Mouse (Mus musculus) spleen, postnatal 0 days (tissue): Measurements from ENCODE around the gene Tmc8. TPM values are rescaled to one million over a fixed set of nuclear protein-coding genes. Genes with fewer than 3 reads are reported as not detected.

Source experiments
- polyA plus RNA-seq: library from polyadenylated mRNA; unstranded; fragments of >200 nt; fragmentation: Nextera tagmentation; extraction: Ambion mirVana; gene quantifications from 2 replicates; pipeline ENCODE4 v1.2.1, GENCODE M21; 2015

The Tmc8 gene
- 13.6 and 17.3 TPM in 2 replicates for polyA plus RNA-seq

GRCm38 (mm10) chr11:117781993-117782704 is at the start of gene Tmc8, which contains the start of gene Tmc6:
Gene Tmc8 (plus strand): TSS chr11:117782076.
Gene Tmc6 (minus strand): TSS chr11:117782198.

DNA sequence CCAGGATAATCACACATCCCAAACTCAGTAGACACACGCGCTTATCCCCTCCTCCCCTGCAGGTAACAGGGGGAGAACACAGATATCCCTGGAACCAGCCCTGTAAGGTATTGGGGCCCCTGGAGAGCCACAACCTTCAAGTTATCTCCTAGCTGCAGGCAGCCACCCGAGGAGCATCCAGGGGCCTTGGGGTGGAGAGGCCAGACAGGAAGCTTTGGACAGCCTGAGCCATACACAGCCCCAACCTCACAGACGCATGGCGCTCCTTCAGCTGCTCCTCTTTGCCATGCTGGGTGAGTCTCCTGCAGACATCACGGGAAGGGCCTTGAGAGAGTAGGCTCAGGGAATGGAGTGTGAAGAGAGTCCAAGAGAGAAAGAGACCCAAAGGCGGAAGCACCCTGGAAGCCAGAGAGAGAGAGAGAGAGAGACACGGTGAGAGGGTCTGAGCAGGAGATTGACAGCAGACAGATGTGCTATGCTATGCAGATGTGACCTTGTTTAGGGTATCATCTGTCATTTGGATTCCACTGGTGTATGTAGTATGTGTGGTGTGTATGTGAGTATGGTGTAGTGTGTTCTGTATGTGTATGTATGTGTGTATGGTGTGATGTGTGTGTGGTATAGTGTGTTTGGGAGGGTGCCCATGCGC is 15.8 kb downstream of the Tmc8 start, which contains the start of gene 6030468B19Rik:
TSS of gene 6030468B19Rik (plus strand) at position 150 of the 649 bp plus-strand sequence.

DNA sequence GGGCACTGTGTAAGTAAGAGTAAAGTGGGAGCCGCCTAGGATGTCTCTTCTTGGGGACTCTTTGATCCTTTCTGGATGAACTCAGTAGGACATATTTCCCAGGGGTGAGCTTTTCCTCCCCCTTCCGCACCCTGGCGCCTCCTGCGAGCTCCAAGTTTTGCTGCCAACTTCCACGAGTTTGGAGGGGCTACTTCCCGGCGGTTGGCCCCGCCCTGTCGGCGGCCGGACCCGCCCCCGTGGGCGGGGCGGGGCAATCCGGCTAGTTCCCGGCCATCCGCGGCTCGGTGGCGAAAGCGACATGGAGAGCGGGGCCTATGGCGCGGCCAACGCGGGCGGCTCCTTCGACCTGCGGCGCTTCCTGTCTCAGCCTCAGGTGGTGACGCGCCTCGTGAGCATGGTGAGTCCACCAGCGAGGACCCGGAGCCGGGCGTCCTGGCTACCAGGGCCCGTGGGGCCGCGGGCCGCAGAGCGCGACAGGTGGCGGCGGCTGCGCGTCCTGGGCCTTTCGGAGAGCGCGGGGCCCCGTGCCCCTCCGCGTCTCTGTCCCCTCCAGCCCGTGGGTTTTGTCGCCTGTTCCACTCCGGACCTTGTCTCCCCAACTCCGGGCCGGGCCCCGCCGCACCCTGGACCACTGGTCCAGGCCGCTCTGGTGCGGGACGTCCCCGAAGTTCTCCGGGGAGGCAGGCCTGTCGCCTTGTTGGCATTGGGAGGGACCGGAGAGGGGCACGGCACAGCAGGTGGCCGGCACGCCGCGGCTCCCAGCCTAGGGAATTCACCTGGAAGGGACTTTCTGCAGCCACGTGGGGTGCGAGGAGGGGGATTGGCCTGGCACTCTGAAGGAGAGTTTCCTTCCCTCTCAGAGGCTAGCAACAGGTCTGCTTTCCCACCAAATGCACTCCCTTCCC is 27.8 kb downstream of the Tmc8 start, which contains the start of the genes Gm20708 and Syngr2:
TSS of gene Gm20708 (plus strand) at position 262 of the 905 bp plus-strand sequence.
TSS of gene Syngr2 (plus strand) at position 262 of the 905 bp plus-strand sequence.

GRCm38 (mm10) chr11:117825333-117826101 is 43.6 kb downstream of the Tmc8 start, which contains the start of the genes Afmid and Tk1:
Gene Afmid (plus strand): TSS chr11:117825924.
Gene Tk1 (minus strand): TSS chr11:117826092.

Other genes starting within 250 kb of the Tmc8 start
- 6.9 and 8.3 TPM in 2 replicates for gene Tnrc6c, start 127.8 kb upstream of the Tmc8 start, polyA plus RNA-seq
- 50.6 and 52.6 TPM in 2 replicates for gene Tmc6, start 122 bp downstream of the Tmc8 start, polyA plus RNA-seq
- gene 6030468B19Rik, start 15.6 kb downstream of the Tmc8 start, polyA plus RNA-seq: 87.8 and 111 TPM in 2 replicates
- 1.2 TPM in 2 replicates for gene Gm20708, start 27.6 kb downstream of the Tmc8 start, polyA plus RNA-seq
- 78.2 and 88.3 TPM in 2 replicates for gene Syngr2, start 27.6 kb downstream of the Tmc8 start, polyA plus RNA-seq
- 14.7 and 15.3 TPM in 2 replicates for gene Afmid, start 43.8 kb downstream of the Tmc8 start, polyA plus RNA-seq
- 240 and 266 TPM in 2 replicates for gene Tk1, start 44.0 kb downstream of the Tmc8 start, polyA plus RNA-seq
- 486 and 595 TPM in 2 replicates for gene Birc5, start 67.2 kb downstream of the Tmc8 start, polyA plus RNA-seq
- gene Tmem235, start 78.7 kb downstream of the Tmc8 start, polyA plus RNA-seq: not detected in 2 replicates
- gene Tha1, start 91.4 kb downstream of the Tmc8 start, polyA plus RNA-seq: 2.4 and 3.1 TPM in 2 replicates
- gene Socs3, start 188.0 kb downstream of the Tmc8 start, polyA plus RNA-seq: 7.0 and 7.6 TPM in 2 replicates
- gene Pgs1, start 204.2 kb downstream of the Tmc8 start, polyA plus RNA-seq: 18.8 and 20.9 TPM in 2 replicates